Mouse (Mus musculus) limb, embryonic 12.5 days (tissue): Measurements from ENCODE around the gene Gramd4. TPM values are rescaled to one million over a fixed set of nuclear protein-coding genes. Genes with fewer than 3 reads are reported as not detected.

Experiments used
- ATAC-seq: fragments of 200-750 bp; cut with Nextera tagmentation; 2 replicates; pipeline ENCODE4 v1.8.0; 2017; ENCODE audit warnings: low read depth, moderate TSS enrichment; ENCODE audit not compliant: insufficient number of reproducible peaks, insufficient read depth, low FRiP score, low TSS enrichment
- H3K27ac ChIP-seq: fragments of 300-500 bp; sonication (generic); 2 replicates; pipeline ENCODE4 v1.5.1; 2016; ENCODE audit warnings: mild to moderate bottlenecking, moderate library complexity
- H3K27me3 ChIP-seq: fragments of 300-500 bp; sonication (generic); 2 replicates; pipeline ENCODE4 v1.6.1; 2016; ENCODE audit warnings: mild to moderate bottlenecking, moderate library complexity
- H3K36me3 ChIP-seq: fragments of 300-500 bp; sonication (generic); 2 replicates; pipeline ENCODE4 v1.6.1; 2016; ENCODE audit warnings: mild to moderate bottlenecking, moderate library complexity
- H3K4me1 ChIP-seq: fragments of 300-500 bp; sonication (generic); replicated peaks from 2 replicates; pipeline ENCODE4 v1.6.1; 2016
- H3K4me2 ChIP-seq: fragments of 300-500 bp; sonication (generic); 2 replicates; pipeline ENCODE4 v1.6.1; 2016; ENCODE audit warnings: mild to moderate bottlenecking, moderate library complexity
- H3K4me3 ChIP-seq: fragments of 300-500 bp; sonication (generic); replicated peaks from 2 replicates; pipeline ENCODE4 v1.5.1; 2016; ENCODE audit warnings: mild to moderate bottlenecking
- H3K9ac ChIP-seq: fragments of 300-500 bp; sonication (generic); replicated peaks from 2 replicates; pipeline ENCODE4 v1.6.1; 2016; ENCODE audit warnings: mild to moderate bottlenecking, moderate library complexity
- H3K9me3 ChIP-seq: fragments of 300-500 bp; sonication (generic); 2 replicates; pipeline ENCODE4 v1.6.1; 2016; ENCODE audit warnings: mild to moderate bottlenecking, moderate library complexity
- WGBS: fragments of 180-500 bp; shearing (Covaris S2); methylation state at CpG from one replicate; pipeline ENCODE4 v1.1.7; 2016; 5-methylcytosine and 5-hydroxymethylcytosine counted together
- polyA plus RNA-seq: library from polyadenylated mRNA; unstranded; fragments of >200 nt; fragmentation: Nextera tagmentation; extraction: Ambion mirVana; gene quantifications from 2 replicates; pipeline ENCODE4 v1.2.1, GENCODE M21; 2016

The Gramd4 gene
- polyA plus RNA-seq, 1 experiment from 2014 or later = 19.2 TPM

DNA sequence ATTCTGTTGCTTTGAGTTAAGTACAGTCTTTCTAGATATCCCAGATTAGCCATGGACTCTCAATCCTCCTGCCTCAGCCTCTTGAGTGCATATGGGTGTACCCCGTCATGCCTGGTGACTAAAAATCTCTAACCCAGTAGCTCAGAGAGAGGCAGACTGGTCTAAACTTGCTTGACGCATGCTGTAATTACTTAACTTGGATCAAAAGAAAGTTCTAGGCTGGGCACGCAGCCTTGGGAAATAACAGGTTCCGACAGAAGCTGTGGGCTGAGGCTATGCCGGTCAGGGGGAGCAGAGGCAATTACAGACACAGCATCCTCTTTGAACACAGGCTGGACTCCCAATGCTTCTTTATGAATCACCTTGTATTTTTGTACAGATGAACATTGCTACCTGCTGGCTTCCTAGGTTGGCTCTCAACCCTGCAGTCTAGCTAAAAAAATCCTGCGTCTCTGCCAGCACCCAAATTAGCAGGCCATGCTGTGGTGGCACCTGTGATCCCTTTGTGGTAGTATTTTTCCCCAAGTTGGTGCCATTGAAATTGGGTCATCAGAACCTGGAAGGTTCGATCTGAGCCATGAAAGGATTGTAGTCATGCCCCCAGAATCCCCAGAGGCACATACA lies 109.6 kb downstream of the Gramd4 start:
- Histone ChIP-seq H3K4me3 (no peak overlapping the region), H3K4me2 (no peak overlapping the region), H3K27ac (no peak overlapping the region), H3K4me1 (peaks cover 27% of the 10 kb centered on the region), H3K27me3 (no peaks in the 10 kb centered on the region), H3K36me3 (peaks cover 14% of the 10 kb centered on the region), H3K9me3 (no peaks in the 10 kb centered on the region), H3K9ac (no peak overlapping the region)
- WGBS = 83% methylated on average over 7 of the region's 7 CpGs
- ATAC-seq = no peak

GRCm38 (mm10) chr15:86167787-86168504 lies 110.5 kb downstream of the Gramd4 start:
- H3K4me1 ChIP-seq = peaks cover 35% of the 10 kb centered on the region
- no peak overlapping the region for H3K4me3 ChIP-seq
- peaks cover 7% of the 10 kb centered on the region for H3K36me3 ChIP-seq
- 83% methylated on average over 10 of the region's 10 CpGs for WGBS
- no peak overlapping the region for H3K4me2 ChIP-seq
- no peak for ATAC-seq
- H3K9me3 ChIP-seq = no peaks in the 10 kb centered on the region
- no peak overlapping the region for H3K9ac ChIP-seq
- no peak overlapping the region for H3K27ac ChIP-seq
- no peaks in the 10 kb centered on the region for H3K27me3 ChIP-seq

DNA sequence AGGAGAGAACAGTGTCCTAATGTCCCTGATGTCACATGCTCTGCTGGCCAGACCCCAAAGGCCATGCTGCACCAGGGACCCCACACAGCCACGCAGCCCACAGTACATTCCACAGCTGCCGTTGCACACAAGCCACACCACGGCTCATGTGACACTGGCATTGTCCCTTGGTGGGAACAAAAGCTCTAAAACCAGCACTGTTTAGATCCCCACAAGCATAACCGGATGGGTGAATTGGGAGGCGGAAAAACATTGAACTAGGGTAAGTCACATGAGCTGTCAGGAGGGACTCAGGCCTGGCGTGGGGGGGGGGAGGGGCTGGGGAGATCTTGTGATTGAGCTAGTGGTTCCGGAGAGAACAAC lies 111.0 kb downstream of the Gramd4 start:
- Histone ChIP-seq H3K4me1 (peaks cover 41% of the 10 kb centered on the region), H3K9me3 (no peaks in the 10 kb centered on the region), H3K4me3 (no peak overlapping the region), H3K36me3 (peaks cover 3% of the 10 kb centered on the region; the same call in 1 of the 2 replicates), H3K4me2 (no peak overlapping the region), H3K9ac (no peak overlapping the region), H3K27me3 (no peaks in the 10 kb centered on the region), H3K27ac (no peak overlapping the region)
- WGBS = 64% methylated on average over 7 of the region's 7 CpGs
- no peak for ATAC-seq

GRCm38 (mm10) chr15:86168941-86169816 lies 111.7 kb downstream of the Gramd4 start:
- no peak overlapping the region for H3K9ac ChIP-seq
- H3K4me3 ChIP-seq = no peak overlapping the region
- WGBS = 84% methylated on average over 12 of the region's 12 CpGs
- H3K27ac ChIP-seq = no peak overlapping the region
- H3K9me3 ChIP-seq = no peaks in the 10 kb centered on the region
- peaks cover 3% of the 10 kb centered on the region; the same call in 1 of the 2 replicates for H3K36me3 ChIP-seq
- no peak overlapping the region for H3K4me2 ChIP-seq
- H3K27me3 ChIP-seq = no peaks in the 10 kb centered on the region
- no peak for ATAC-seq
- peaks cover 48% of the 10 kb centered on the region for H3K4me1 ChIP-seq

- Histone ChIP-seq H3K4me2 (no peak overlapping the region), H3K9ac (no peak overlapping the region), H3K4me3 (no peak overlapping the region), H3K27ac (no peak overlapping the region), H3K36me3 (peaks cover 3% of the 10 kb centered on the region; the same call in 1 of the 2 replicates), H3K4me1 (peaks cover 48% of the 10 kb centered on the region), H3K27me3 (no peaks in the 10 kb centered on the region), H3K9me3 (no peaks in the 10 kb centered on the region)
- ATAC-seq = no peak
- 70% methylated on average over 4 of the region's 4 CpGs for WGBS
These were observed 112.3 kb downstream of the Gramd4 start for GRCm38 (mm10) chr15:86169817-86170110.

GRCm38 (mm10) chr15:86171316-86171715 lies 113.8 kb downstream of the Gramd4 start:
- Histone ChIP-seq H3K27me3 (no peaks in the 10 kb centered on the region), H3K4me1 (peaks cover 44% of the 10 kb centered on the region), H3K9ac (no peak overlapping the region), H3K27ac (no peak overlapping the region), H3K36me3 (no peaks in the 10 kb centered on the region), H3K4me3 (no peak overlapping the region), H3K9me3 (no peaks in the 10 kb centered on the region), H3K4me2 (no peak overlapping the region)
- WGBS = 69% methylated on average over 12 of the region's 12 CpGs
- no peak for ATAC-seq

DNA sequence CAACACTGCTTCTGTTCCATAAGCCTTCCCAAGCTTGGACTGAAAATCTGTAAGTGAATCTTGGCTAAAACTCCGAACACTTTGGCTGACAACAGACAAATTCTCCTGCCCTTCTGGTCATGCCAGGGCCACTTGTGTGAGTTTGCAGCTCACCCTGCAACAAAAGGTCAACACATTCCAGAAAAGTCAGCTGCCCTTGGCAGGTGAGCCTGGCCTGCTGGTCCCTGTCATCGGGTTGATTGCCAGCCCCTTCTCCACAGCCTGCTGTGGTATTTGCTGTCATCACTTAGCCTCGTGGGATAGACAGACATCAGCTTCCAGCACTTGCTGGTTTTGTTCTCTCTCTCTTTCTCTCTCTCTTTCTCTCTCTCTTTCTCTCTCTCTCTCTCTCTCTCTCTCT lies 114.6 kb downstream of the Gramd4 start:
- Histone ChIP-seq H3K27me3 (no peaks in the 10 kb centered on the region), H3K9me3 (no peaks in the 10 kb centered on the region), H3K36me3 (no peaks in the 10 kb centered on the region), H3K4me2 (no peak overlapping the region), H3K4me3 (no peak overlapping the region), H3K27ac (no peak overlapping the region), H3K4me1 (peaks cover 44% of the 10 kb centered on the region), H3K9ac (no peak overlapping the region)
- ATAC-seq = no peak
- WGBS = 58% methylated on average over 3 of the region's 3 CpGs

- Histone ChIP-seq H3K36me3 (no peaks in the 10 kb centered on the region), H3K27me3 (no peaks in the 10 kb centered on the region), H3K4me3 (no peak overlapping the region), H3K27ac (no peak overlapping the region), H3K4me1 (peaks cover 44% of the 10 kb centered on the region), H3K4me2 (no peak overlapping the region), H3K9ac (no peak overlapping the region), H3K9me3 (no peaks in the 10 kb centered on the region)
- no peak for ATAC-seq
- WGBS = 78% methylated on average over 6 of the region's 6 CpGs
These were observed 115.0 kb downstream of the Gramd4 start for GRCm38 (mm10) chr15:86172526-86172925.

- Histone ChIP-seq H3K9ac (no peak overlapping the region), H3K27me3 (no peaks in the 10 kb centered on the region), H3K4me2 (no peak overlapping the region), H3K36me3 (no peaks in the 10 kb centered on the region), H3K9me3 (no peaks in the 10 kb centered on the region), H3K4me1 (peaks cover 44% of the 10 kb centered on the region), H3K4me3 (no peak overlapping the region), H3K27ac (no peak overlapping the region)
- no peak for ATAC-seq
- WGBS = 32% methylated on average over 16 of the region's 16 CpGs
These were observed 115.9 kb downstream of the Gramd4 start for GRCm38 (mm10) chr15:86173136-86173985.

DNA sequence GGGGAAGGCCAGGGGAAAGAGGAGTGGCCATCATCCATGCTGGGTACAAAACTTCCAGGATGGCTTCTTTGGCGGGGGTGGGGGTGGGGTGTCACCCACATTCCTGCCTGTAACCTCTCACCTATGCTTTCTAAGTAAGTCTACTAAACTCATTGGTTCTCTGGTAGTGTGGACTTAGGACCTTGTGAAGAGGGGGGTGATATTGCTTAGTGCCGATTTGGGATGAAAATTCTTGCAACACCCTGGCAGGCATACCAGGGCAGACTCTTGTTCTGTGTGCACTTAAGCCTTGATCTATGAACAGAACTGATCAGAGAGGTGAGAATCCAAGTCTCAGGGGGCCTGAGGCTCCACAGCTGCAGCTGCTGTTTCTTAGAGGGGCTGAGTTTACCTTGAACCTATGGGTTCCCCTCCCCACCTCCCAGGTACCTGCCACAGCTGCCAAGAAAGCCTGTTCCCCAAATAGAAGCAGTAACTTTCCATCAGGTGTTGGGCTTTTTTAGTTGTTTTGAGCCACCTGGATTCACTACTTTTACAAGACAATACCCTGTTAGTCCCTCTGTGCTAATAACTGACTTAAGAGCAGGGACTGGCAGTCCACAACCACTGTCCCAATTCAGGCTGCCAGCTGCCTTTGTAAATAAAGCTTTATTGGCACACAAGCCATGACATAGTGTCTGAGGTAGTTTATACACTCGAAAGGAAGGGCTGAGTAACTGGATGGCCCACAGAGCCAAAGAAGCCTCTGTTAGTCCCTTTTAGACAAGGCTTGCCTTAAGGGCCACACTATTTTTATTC lies 118.0 kb downstream of the Gramd4 start:
- Histone ChIP-seq H3K4me1 (peaks cover 36% of the 10 kb centered on the region), H3K27ac (no peak overlapping the region), H3K9me3 (no peaks in the 10 kb centered on the region), H3K4me2 (no peak overlapping the region), H3K4me3 (no peak overlapping the region), H3K9ac (no peak overlapping the region), H3K27me3 (no peaks in the 10 kb centered on the region), H3K36me3 (no peaks in the 10 kb centered on the region)
- no peak for ATAC-seq
- 71% methylated on average over 3 of the region's 3 CpGs for WGBS
